Mouse (Mus musculus) v-Abl transformed pro-B cells (cell line): ENCODE data around the gene Prss57.

ENCODE experiments used
- in situ Hi-C, 2 experiments: fragments of 400-800 bp; cut with MboI; formaldehyde crosslinking; loops; one replicate each; pipeline ENCODE4 v1.15.1; 2025; ENCODE audit not compliant: unreplicated experiment in 2 of 2

The Prss57 gene

GRCm38 (mm10) chr10:79790861-79791260, at the start of gene Prss57:
Gene Prss57 (minus strand): TSS chr10:79790961.
- in situ Hi-C loops = no loop called here

- in situ Hi-C loops = no loop called here
Observed at GRCm38 (mm10) chr10:79840091-79840490, 49.3 kb upstream of the Prss57 start.

GRCm38 (mm10) chr10:79838151-79838550, 47.4 kb upstream of the Prss57 start:
- in situ Hi-C loops = loop anchor here in 1 of 2 experiments (10.0 kb wide), 1 partner anchor 57 kb away; the partner anchor contains the start of gene Cfd

GRCm38 (mm10) chr10:79836918-79837317, 46.2 kb upstream of the Prss57 start:
- in situ Hi-C loops = loop anchor here in 1 of 2 experiments (10.0 kb wide), 1 partner anchor 58 kb away; the partner anchor contains the start of gene Cfd

- in situ Hi-C loops = loop anchor here (5.0 to 10.0 kb wide), 5 partner anchors 47 to 122 kb away; partner anchors contain the start of genes R3hdm4 (in 2 of the 2) and Cfd (in 1 of the 2)
Observed at GRCm38 (mm10) chr10:79834769-79835398, 44.1 kb upstream of the Prss57 start.

GRCm38 (mm10) chr10:79832786-79833181, 42.0 kb upstream of the Prss57 start:
- in situ Hi-C loops = loop anchor here (5.0 to 10.0 kb wide), 5 partner anchors 50 to 125 kb away; partner anchors contain the start of genes R3hdm4 (in 2 of the 2) and Cfd (in 1 of the 2)

GRCm38 (mm10) chr10:79832026-79832785, 41.4 kb upstream of the Prss57 start:
- in situ Hi-C loops = loop anchor here (5.0 to 10.0 kb wide), 5 partner anchors 50 to 125 kb away; partner anchors contain the start of genes R3hdm4 (in 2 of the 2) and Cfd (in 1 of the 2)

- in situ Hi-C loops = loop anchor here (5.0 to 10.0 kb wide), 5 partner anchors 51 to 126 kb away; partner anchors contain the start of genes R3hdm4 (in 2 of the 2) and Cfd (in 1 of the 2)
Observed at GRCm38 (mm10) chr10:79831583-79831982, 40.8 kb upstream of the Prss57 start.

- in situ Hi-C loops = no loop called here
Observed at GRCm38 (mm10) chr10:79824413-79824812, 33.7 kb upstream of the Prss57 start.

GRCm38 (mm10) chr10:79823011-79823410, 32.2 kb upstream of the Prss57 start:
- in situ Hi-C loops = no loop called here

GRCm38 (mm10) chr10:79822372-79822771, 31.6 kb upstream of the Prss57 start:
- in situ Hi-C loops = no loop called here

GRCm38 (mm10) chr10:79821731-79822130, 31.0 kb upstream of the Prss57 start:
- in situ Hi-C loops = no loop called here

GRCm38 (mm10) chr10:79820782-79821181, 30.0 kb upstream of the Prss57 start, which contains the start of gene Misp:
Gene Misp (plus strand): TSS chr10:79820989.
- in situ Hi-C loops = no loop called here

GRCm38 (mm10) chr10:79820277-79820676, 29.5 kb upstream of the Prss57 start:
- in situ Hi-C loops = no loop called here

GRCm38 (mm10) chr10:79819606-79820005, 28.8 kb upstream of the Prss57 start:
- in situ Hi-C loops = loop anchor here (5.0 kb wide), 3 partner anchors 47 to 127 kb away; no protein-coding TSS in a partner anchor

GRCm38 (mm10) chr10:79818225-79818624, 27.5 kb upstream of the Prss57 start:
- in situ Hi-C loops = loop anchor here (5.0 kb wide), 3 partner anchors 46 to 126 kb away; no protein-coding TSS in a partner anchor

GRCm38 (mm10) chr10:79817111-79817510, 26.4 kb upstream of the Prss57 start:
- in situ Hi-C loops = loop anchor here (5.0 kb wide), 3 partner anchors 45 to 125 kb away; no protein-coding TSS in a partner anchor

GRCm38 (mm10) chr10:79815671-79816494, 25.1 kb upstream of the Prss57 start:
- in situ Hi-C loops = loop anchor here (5.0 kb wide), 3 partner anchors 44 to 124 kb away; no protein-coding TSS in a partner anchor

- in situ Hi-C loops = loop anchor here in 1 of 2 experiments (5.0 kb wide), 1 partner anchor 37 kb away; the partner anchor contains the start of gene Fstl3
Observed at GRCm38 (mm10) chr10:79814271-79814842, 23.6 kb upstream of the Prss57 start.
